Mouse (Mus musculus): ENCODE data around the gene Musk.
"Not testable (repeated sequence)": the region's sequence is repeated elsewhere in the genome, so short reads cannot be mapped to it uniquely, and the experiment has no call there.

Gene Musk

GRCm38 (mm10) chr4:58285687-58286086 lies at the start of gene Musk:
Gene Musk (plus strand): TSS chr4:58285960.
- DNase-seq (ENCODE audit: low spot score in 2 of 2): no peak

DNA sequence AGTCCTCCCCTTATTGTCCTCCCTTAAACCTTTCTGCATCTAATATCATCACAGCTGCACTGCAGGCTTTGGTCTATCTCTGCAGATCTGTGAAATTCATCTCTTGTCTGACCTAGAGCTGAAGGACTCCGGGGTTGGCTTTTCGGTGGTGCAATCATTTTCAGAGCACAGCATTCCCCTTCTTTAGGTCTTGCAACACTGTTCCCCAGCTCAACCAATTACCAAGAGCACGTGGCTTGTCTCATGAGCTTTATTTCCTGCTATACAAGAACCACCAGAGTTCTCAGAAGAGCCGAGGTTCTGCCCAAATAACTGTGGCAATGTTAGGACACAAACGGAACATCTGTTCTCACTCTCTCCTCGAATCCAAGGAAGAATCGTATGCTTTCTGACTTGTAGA lies 45.3 kb upstream of the Musk start:
- peak in 1 of 2 experiments; percentile 30 for DNase-seq (ENCODE audit: low spot score in 2 of 2)

DNA sequence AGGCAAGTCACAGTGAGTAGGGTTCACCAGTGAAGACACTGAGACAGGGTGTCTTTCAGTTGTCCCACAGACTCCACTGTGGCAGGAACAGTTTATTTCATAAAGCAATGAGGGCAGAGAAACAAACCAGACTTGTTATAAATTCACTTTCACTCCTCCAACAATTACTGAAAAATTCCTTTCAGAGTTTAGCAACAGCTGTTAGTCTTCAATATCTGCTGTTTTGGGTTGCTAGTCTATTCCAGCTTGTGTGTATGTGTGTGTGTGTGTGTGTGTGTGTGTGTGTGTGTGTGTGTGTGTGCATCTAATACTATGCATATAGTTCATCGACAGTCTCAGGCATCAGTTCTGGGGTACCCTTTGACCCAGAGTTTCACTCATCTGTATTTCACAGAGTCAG lies 40.2 kb upstream of the Musk start:
- DNase-seq (ENCODE audit: low spot score in 2 of 2): no peak

- no peak for DNase-seq (ENCODE audit: low spot score in 2 of 2)
Measured at GRCm38 (mm10) chr4:58252381-58252780, 33.4 kb upstream of the Musk start.

DNA sequence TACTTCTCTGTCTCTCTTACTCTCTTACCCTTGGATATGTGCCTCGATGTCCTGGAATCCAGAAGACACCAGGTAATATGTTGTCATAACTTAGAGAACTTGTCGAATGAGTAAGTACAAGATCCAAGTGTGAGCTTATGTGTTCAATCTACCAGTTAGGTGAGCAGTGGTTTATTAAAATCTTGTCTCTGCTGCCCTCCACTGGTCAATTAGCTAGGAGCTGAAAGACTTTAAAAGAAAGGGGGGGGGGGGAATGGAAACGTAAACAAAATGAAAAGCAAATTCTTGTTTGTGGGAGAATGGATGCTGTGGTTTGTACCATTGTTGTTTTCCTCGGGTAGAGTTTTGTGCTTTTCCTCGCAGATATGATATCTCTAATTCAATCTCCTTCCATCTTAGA lies 32.4 kb upstream of the Musk start:
- DNase-seq (ENCODE audit: low spot score in 2 of 2): no peak

DNA sequence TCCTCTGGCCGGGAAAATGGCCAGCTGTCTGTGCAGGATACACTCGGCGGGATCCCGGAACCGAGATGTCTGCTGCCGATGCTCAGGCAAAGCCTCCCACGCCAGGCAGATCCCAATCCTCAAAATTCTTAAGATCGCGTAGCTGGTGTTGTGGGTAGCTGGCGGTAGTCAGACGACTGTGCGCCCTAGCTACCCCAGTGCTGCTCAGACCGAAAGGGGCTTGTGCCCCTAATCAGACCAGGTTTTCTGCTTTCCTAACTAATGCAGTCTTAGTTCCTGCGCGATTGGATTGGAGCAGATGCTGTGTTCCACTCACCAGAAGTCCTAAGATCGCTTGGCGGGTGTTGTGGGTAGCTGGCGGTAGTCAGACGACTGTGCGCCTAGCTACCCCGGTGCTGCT lies 25.0 kb upstream of the Musk start:
- not testable (repeated sequence) for DNase-seq (ENCODE audit: low spot score in 2 of 2)

DNA sequence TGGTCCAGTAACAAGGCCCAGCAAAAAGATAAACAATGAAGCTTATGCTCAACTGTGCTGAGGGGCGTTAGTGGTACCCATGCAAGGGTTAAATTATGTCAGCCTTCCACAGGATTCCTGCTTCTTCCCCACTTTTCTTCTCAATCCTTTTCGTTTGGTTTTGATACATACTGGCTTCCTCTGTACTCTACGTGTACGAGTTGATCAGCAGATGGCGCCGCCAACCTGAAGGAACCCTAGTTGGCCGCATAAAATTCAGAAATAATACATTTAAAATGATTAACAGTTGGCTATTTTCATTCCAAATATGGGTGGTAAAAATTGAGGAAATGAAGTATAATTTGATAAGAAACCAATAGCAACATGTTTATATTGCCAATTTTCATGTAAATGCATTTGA lies 19.5 kb upstream of the Musk start:
- DNase-seq (ENCODE audit: low spot score in 2 of 2): peak in 1 of 2 experiments; percentile 36

DNA sequence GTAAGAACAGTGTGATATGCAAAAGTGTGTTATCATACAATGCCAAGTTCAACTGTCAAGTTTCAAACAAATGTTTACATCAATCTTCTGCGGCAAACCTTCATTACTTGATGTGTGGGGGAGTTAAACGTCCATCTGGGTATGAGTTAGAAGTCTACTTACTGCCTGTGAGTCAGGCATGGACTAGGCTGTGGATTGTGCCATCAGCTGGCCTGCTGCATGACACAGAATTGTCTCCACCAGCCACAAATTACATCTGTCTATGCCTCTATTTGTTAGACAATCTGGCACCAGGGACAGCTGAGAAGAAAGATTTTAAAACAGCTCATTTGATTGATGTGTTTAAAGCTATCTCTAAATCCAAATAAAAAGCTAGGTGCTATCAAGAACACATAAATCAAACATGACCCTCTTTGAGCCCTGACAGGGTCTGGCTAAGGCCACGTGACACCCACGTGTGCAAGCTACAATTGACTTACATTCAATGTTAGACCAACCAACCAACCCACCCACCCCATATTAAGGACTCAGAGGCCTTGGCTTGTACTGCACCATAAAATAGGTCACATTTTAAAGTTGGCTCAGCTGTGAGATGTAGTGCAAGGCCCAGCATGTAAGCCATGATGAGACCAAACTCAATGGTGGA lies 16.7 kb upstream of the Musk start:
- DNase-seq (ENCODE audit: low spot score in 2 of 2): no peak

- DNase-seq (ENCODE audit: low spot score in 2 of 2): no peak
Measured at GRCm38 (mm10) chr4:58269961-58270360, 15.8 kb upstream of the Musk start.

DNA sequence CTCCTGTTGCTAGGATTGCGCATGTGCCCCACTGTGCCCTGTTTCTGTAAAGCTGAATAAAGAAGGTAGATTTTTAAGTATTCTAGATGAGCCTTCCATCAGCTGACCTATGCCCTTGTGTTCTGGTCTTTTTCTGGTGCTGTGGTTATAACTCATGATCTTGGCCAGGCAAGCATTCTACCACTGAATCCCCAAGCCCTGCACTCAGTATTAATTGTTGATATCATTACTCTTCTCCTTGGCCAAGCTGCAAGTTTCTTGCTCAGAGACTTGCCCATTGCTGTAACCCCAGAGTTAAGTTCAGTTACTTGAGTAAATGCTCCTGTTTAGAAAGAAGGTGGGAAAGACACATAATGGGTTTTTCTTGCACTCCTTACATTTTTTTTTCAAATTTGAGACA lies 14.8 kb upstream of the Musk start:
- DNase-seq (ENCODE audit: low spot score in 2 of 2): no peak

- peak; percentile 20 to 27 for DNase-seq (ENCODE audit: low spot score in 2 of 2)
Measured at GRCm38 (mm10) chr4:58271504-58272162, 14.1 kb upstream of the Musk start.

DNA sequence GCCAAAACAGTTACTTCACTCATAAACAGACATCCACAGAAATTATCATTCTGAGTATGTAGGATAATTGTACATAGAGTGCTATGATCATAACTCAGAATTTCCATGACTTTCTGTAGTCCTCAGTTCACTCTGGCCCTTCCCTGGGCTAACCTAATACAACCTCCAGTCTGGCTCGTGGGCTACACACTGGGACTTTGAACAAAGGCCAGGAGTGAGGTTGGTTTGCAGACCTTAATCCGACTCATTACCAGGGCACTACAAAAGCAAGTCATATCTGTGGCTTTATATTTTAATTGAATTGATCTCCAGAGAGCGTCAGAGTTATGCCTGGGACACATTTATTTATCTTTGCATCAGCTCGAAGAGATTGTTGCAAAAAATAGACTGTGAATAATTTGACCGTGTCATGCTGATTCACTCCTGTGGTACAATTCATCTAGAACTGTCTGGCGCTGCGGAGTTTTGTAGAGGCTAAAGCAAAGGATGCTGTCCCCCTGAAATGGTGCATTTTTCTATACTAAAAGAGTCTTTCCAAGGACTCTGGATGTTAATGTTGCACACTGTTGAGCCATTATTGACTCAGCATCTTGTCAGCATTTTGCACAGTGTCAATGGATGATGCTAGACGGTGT lies 10.4 kb upstream of the Musk start:
- DNase-seq (ENCODE audit: low spot score in 2 of 2): no peak

DNA sequence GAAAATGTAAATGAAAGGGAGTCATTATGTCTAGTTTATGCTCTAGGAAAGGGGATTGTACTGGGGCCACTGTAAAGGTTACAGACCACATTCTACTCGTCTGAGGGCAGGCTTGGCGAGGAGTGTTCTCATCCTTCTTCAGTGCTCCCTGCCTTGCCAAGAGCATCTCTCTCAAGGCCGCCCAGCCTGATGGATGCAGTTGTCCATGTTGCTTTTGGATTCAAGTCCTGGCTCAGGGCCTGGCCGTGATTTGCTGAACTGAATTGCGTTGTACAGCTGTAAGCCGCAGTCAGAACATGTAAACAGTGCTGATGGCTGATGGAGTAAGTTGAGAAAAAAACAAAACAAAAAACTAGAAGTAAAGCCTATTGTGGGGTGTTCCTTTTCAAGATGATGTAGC lies 7.4 kb upstream of the Musk start:
- peak; percentile 37 to 73 for DNase-seq (ENCODE audit: low spot score in 2 of 2)

- DNase-seq (ENCODE audit: low spot score in 2 of 2): no peak
Measured at GRCm38 (mm10) chr4:58280121-58280520, 5.6 kb upstream of the Musk start.

DNA sequence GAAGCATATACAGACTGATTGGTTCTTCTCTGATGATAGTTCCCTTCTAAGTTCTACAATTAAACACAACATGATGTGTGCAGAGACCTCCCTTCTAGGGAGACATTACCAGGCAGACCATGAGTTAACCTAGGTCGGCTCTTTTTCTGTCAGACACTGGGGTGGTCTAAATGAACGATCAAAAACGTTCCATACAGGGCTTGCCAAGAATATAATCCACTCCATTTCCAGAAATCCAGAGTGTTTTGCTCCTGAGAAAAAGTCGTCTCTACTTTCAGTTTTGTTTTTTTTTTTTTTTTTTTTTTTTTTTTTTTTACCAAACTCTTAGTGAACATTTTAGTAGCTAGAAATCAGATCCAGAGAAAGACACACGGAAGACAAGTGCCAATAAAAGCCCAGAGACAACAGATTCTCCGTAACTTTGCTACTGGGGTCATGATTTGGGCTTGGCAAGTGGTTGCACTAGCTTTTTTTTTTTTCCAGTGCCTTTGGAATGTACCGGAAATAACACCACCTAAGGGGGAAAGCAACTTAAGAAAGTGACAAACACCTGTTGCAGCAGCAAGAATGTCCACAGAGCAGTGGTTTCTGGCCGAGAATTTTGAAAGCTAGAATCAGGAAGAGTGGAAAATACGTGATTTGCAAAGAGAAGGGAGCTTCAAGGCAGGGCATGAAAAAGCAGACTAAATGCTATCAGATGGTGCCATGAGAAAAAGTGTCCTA lies 769 bp downstream of the Musk start:
- DNase-seq (ENCODE audit: low spot score in 2 of 2): no peak

DNA sequence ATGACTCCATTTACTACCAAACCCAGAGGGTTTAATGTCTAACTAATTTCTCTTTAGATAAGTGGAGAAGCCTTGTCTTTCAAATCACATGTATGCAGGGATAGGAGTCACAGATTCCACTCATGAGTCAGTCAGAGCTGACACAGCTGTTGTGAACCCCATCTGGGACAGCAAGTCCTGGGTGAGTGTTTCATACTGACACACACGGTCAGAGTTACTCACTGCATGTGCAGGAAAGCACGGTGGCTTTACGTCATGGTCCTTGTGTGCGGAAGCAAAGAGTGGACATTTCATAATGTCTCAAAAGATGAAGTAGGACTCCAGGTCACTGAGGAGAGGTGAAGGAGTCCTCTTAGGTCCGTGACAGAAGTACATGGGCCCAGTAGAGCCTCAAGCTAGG lies 3.0 kb downstream of the Musk start:
- no peak for DNase-seq (ENCODE audit: low spot score in 2 of 2)

DNA sequence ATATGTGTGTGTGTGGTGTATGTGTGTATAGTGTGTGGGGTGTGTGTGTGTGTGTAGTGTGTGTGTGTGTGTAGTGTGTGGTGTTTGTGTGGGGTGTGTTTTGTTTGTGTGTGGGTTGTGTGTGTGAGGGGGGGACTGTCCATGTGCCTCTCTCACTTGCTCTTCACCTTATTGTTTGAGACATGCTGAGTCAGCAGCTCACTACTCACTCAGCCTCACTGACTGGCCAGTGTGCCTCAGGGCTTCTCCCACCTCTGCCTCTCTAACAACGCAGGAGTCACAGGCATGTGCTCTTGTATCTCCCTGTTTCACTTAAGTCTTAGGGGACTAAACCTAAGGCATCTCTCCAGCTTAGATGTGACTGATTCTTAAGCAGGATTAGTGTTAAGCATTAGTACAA lies 6.1 kb downstream of the Musk start:
- no peak for DNase-seq (ENCODE audit: low spot score in 2 of 2)

DNA sequence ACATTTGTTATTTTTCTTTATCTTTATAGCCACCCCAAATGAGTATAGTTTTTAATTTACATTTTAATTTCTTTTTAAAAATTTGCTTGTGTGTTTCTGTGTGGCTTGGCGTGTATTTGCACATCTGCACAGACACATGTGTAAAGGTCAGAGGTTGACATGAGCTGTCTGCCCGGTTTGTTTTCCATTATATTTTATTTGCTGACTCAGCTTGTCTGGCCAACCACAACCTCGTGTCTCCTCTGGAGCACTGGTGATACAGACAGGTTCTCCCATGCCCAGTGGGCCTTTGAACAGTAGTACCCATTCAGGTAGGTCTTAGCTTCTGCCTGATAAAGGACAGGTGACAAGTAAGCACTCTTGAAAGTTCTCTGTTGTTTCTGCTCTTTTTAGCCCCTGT lies 7.3 kb downstream of the Musk start:
- no peak for DNase-seq (ENCODE audit: low spot score in 2 of 2)

DNA sequence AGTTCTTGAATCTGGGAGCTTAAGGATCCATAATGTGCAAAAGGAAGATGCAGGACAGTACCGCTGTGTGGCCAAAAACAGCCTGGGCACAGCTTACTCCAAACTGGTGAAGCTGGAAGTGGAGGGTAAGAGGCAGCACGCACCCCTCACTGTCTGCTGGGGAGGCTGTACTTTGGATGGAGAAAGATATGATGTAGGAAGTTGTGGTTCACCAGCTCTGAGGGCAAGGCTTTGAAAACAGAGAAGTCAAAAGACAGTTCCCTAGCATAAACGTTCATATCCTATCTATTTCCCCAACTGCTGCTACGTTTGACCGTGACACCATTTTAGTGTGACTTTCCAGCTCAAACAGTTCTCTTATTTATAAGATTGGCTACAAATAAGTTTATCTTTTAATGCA lies 18.1 kb downstream of the Musk start:
- no peak for DNase-seq (ENCODE audit: low spot score in 2 of 2)

DNA sequence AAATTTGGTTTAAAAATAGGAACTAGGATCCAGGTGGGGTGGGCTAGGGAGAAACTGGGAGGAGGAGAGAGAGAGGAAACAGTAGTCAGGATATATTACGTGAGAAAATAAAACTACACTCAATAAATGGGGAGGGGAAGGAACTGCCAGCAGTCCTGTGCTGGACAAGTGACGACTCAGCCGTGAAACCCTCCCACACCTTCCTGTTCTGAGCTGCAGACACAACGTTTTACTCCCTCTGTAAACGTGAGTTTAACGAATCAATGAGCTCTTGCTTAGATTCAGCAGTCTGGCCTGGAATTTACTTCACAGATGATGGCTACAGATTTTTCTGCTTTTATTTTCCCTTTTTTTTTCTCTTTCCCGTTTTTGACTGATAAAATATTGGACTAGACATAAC lies 18.8 kb downstream of the Musk start:
- DNase-seq (ENCODE audit: low spot score in 2 of 2): no peak

GRCm38 (mm10) chr4:58307421-58307820 lies 21.7 kb downstream of the Musk start:
- DNase-seq (ENCODE audit: low spot score in 2 of 2): no peak

- DNase-seq (ENCODE audit: low spot score in 2 of 2): no peak
Measured at GRCm38 (mm10) chr4:58313344-58313743, 27.6 kb downstream of the Musk start.

Measured in urinary bladder, postnatal 36 days (tissue).